Mouse (Mus musculus) CD4-positive, CD25-positive, alpha-beta regulatory T cell, adult 4 months (primary cell): Measurements from ENCODE around the gene Sstr3. TPM values are rescaled to one million over a fixed set of nuclear protein-coding genes. Genes with fewer than 3 reads are reported as not detected.

ENCODE experiments used
- ATAC-seq: one replicate; pipeline ENCODE4 v1.8.0; 2017
- polyA plus RNA-seq, 2 experiments: library from polyadenylated mRNA; unstranded; fragments of 100-300 nt; shearing (Covaris generic); gene quantifications; one replicate each; pipeline ENCODE4 v1.2.1; 2017

Sstr3 gene
- not detected for polyA plus RNA-seq

GRCm38 (mm10) chr15:78544561-78545001 lies at the start of gene Sstr3:
Gene Sstr3 (minus strand): TSS chr15:78544685.
- no peak for ATAC-seq

GRCm38 (mm10) chr15:78593896-78594425 lies 49.5 kb upstream of the Sstr3 start:
- ATAC-seq = no peak

- ATAC-seq = peak; percentile 16
These were observed 48.0 kb upstream of the Sstr3 start for GRCm38 (mm10) chr15:78592452-78592968.

- ATAC-seq = peak; percentile 56
These were observed 47.4 kb upstream of the Sstr3 start for GRCm38 (mm10) chr15:78591680-78592451.

- ATAC-seq = no peak
These were observed 46.3 kb upstream of the Sstr3 start for GRCm38 (mm10) chr15:78590785-78591184.

GRCm38 (mm10) chr15:78589936-78590335 lies 45.5 kb upstream of the Sstr3 start:
- ATAC-seq = no peak

GRCm38 (mm10) chr15:78588900-78589299 lies 44.4 kb upstream of the Sstr3 start:
- peak; percentile 18 for ATAC-seq

- ATAC-seq = no peak
These were observed 43.6 kb upstream of the Sstr3 start for GRCm38 (mm10) chr15:78588049-78588448.

GRCm38 (mm10) chr15:78587050-78587994 lies 42.8 kb upstream of the Sstr3 start:
- peak; percentile 60 for ATAC-seq

GRCm38 (mm10) chr15:78585404-78585803 lies 40.9 kb upstream of the Sstr3 start:
- no peak for ATAC-seq

- ATAC-seq = no peak
These were observed 38.9 kb upstream of the Sstr3 start for GRCm38 (mm10) chr15:78583352-78583751.

- ATAC-seq = peak; percentile 42
These were observed 31.9 kb upstream of the Sstr3 start for GRCm38 (mm10) chr15:78576284-78576810.

GRCm38 (mm10) chr15:78572658-78573397 lies 28.3 kb upstream of the Sstr3 start, which contains the start of gene Rac2:
Gene Rac2 (minus strand): TSS chr15:78572783.
- peak; percentile 47 for ATAC-seq

GRCm38 (mm10) chr15:78572270-78572600 lies 27.8 kb upstream of the Sstr3 start:
- ATAC-seq = no peak

GRCm38 (mm10) chr15:78571554-78572269 lies 27.2 kb upstream of the Sstr3 start:
- ATAC-seq = peak; percentile 67

GRCm38 (mm10) chr15:78570170-78570569 lies 25.7 kb upstream of the Sstr3 start:
- ATAC-seq = no peak

- ATAC-seq = no peak
These were observed 23.2 kb upstream of the Sstr3 start for GRCm38 (mm10) chr15:78567608-78568120.

- ATAC-seq = no peak
These were observed 20.4 kb upstream of the Sstr3 start for GRCm38 (mm10) chr15:78564764-78565435.

GRCm38 (mm10) chr15:78563937-78564336 lies 19.5 kb upstream of the Sstr3 start:
- ATAC-seq = peak; percentile 86

- no peak for ATAC-seq
These were observed 18.9 kb upstream of the Sstr3 start for GRCm38 (mm10) chr15:78563344-78563743.
